Mouse (Mus musculus) liver, adult 2 months (tissue): Measurements from ENCODE around the gene Xylt1. TPM values are rescaled to one million over a fixed set of nuclear protein-coding genes. Genes with fewer than 3 reads are reported as not detected.

ENCODE experiments used
- DNase-seq: peaks from one replicate; pipeline ENCODE4 v3.0.0-alpha.2; 2011; ENCODE audit warnings: low read depth, low spot score; ENCODE audit errors: extremely low read depth
- H3K27ac ChIP-seq: fragments of 200-500 bp; replicated peaks from 2 replicates; pipeline ENCODE4 v1.5.1; 2012; ENCODE audit warnings: low read depth, mild to moderate bottlenecking, control low read depth, inconsistent platforms, low read length; ENCODE audit not compliant: insufficient read depth
- H3K27me3 ChIP-seq: fragments of 200-500 bp; 2 replicates; pipeline ENCODE4 v1.6.1; 2012; ENCODE audit warnings: mild to moderate bottlenecking, moderate library complexity, low read length, inconsistent platforms; ENCODE audit not compliant: control insufficient read depth, insufficient read depth
- H3K36me3 ChIP-seq: fragments of 200-500 bp; 2 replicates; pipeline ENCODE4 v1.6.1; 2012; ENCODE audit warnings: low read length, inconsistent platforms; ENCODE audit not compliant: control insufficient read depth, insufficient read depth
- H3K4me1 ChIP-seq: fragments of 200-500 bp; 2 replicates; pipeline ENCODE4 v1.6.1; 2011; ENCODE audit warnings: low read length; ENCODE audit not compliant: control insufficient read depth, insufficient read depth
- H3K4me3 ChIP-seq: fragments of 200-500 bp; 2 replicates; pipeline ENCODE4 v1.5.1; 2011; ENCODE audit warnings: low read depth, mild to moderate bottlenecking, control low read depth, low read length, moderate library complexity; ENCODE audit not compliant: insufficient read depth
- H3K79me2 ChIP-seq: fragments of 200-500 bp; 2 replicates; pipeline ENCODE4 v1.6.1; 2012; ENCODE audit warnings: inconsistent platforms, mild to moderate bottlenecking, low read length, moderate library complexity; ENCODE audit not compliant: control insufficient read depth, insufficient read depth
- H3K9ac ChIP-seq: fragments of 200-500 bp; 2 replicates; pipeline ENCODE4 v1.6.1; 2012; ENCODE audit warnings: low read depth, mild to moderate bottlenecking, control low read depth, inconsistent platforms, low read length
- CTCF ChIP-seq: fragments of 200-500 bp; IDR thresholded peaks from 2 replicates; pipeline ENCODE4 v1.5.1; 2011; ENCODE audit warnings: low read depth, low read length, control low read depth
- POLR2A ChIP-seq: fragments of 200-500 bp; IDR thresholded peaks from 2 replicates; pipeline ENCODE4 v1.6.1; 2011; ENCODE audit warnings: low read length, control low read depth; ENCODE audit not compliant: insufficient read depth; ENCODE audit errors: extremely low read depth
- WGBS: fragments of 180-500 bp; shearing (Covaris S2); methylation state at CpG from one replicate; pipeline ENCODE4 v1.1.7; 2018; 5-methylcytosine and 5-hydroxymethylcytosine counted together
- polyA plus RNA-seq: library from polyadenylated mRNA; depleted of rRNA; stranded (reverse); fragments of >200 nt; gene quantifications from 2 replicates; pipeline ENCODE4 v1.2.3, GENCODE M21; 2012
- total RNA-seq: library from RNA; depleted of rRNA; stranded (reverse); fragments of >200 nt; gene quantifications from 2 replicates; pipeline ENCODE4 v1.2.3, GENCODE M21; 2014

Xylt1 gene
- total and polyA plus RNA-seq, 2 experiments = 0.09 to 0.18 TPM

- no peaks in the 10 kb centered on the region for H3K36me3 ChIP-seq
- 77% methylated on average over 4 of the region's 4 CpGs for WGBS
- H3K27me3 ChIP-seq = no peaks in the 10 kb centered on the region
- H3K9ac ChIP-seq = no peak overlapping the region
- no peak for DNase-seq
- H3K4me1 ChIP-seq = no peaks in the 10 kb centered on the region
- H3K4me3 ChIP-seq = no peak overlapping the region
- H3K27ac ChIP-seq = no peak overlapping the region
- TF ChIP-seq CTCF (no peak), POLR2A (no peak)
- no peaks in the 10 kb centered on the region for H3K79me2 ChIP-seq
Measured at GRCm38 (mm10) chr7:117426366-117426765, 45.6 kb downstream of the Xylt1 start.

GRCm38 (mm10) chr7:117428690-117429224, 48.0 kb downstream of the Xylt1 start:
- Histone ChIP-seq H3K4me3 (no peak overlapping the region), H3K27me3 (no peaks in the 10 kb centered on the region), H3K36me3 (no peaks in the 10 kb centered on the region), H3K4me1 (no peaks in the 10 kb centered on the region), H3K27ac (no peak overlapping the region), H3K9ac (no peak overlapping the region), H3K79me2 (no peaks in the 10 kb centered on the region)
- WGBS = 49% methylated on average over 8 of the region's 8 CpGs
- TF ChIP-seq POLR2A (no peak), CTCF (no peak)
- peak; percentile 5 for DNase-seq

DNA sequence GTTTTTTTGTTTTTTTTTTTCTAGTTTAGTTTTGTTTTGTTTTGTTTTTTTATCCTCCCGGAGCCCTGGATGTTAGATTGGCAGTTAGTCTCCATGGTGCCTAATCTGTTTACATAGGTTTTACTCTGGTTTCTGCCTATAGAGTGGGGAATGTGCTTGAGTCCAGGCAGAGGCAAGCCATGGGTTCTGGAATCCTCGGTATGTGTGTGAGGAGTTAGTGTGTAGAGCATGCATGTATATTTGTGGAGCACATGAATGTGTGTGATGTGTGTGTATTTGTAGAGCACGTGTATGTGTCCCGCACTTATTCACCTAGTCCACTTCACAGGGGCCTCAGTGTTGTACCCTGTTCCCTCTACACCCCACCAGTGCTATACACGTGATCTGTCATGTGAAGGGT, 48.7 kb downstream of the Xylt1 start:
- Histone ChIP-seq H3K9ac (no peak overlapping the region), H3K4me3 (no peak overlapping the region), H3K27me3 (no peaks in the 10 kb centered on the region), H3K4me1 (no peaks in the 10 kb centered on the region), H3K36me3 (no peaks in the 10 kb centered on the region), H3K27ac (no peak overlapping the region), H3K79me2 (no peaks in the 10 kb centered on the region)
- WGBS = 78% methylated on average over 5 of the region's 5 CpGs
- no peak for TF ChIP-seq POLR2A
- TF ChIP-seq CTCF = no peak
- DNase-seq = no peak

DNA sequence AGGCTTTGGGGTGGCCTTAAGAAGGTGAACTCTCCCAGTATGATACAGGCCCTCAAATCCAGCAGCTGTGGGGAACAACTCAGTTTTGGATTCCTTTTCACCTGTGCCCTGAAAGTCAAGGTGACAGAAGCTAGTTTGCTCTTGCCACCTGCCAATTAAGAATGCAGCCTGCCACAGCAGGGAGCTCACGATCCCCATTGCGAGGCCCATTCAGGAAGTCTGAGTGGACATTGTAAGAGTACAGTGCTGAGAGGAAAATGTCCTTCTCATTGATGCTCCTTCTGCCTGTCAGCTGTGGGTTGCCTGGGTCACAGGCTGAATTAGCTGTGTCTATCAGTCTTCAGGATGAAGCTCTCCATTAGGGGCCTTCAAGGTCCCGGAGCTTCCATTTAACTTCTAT, 49.1 kb downstream of the Xylt1 start:
- 86% methylated on average over 3 of the region's 3 CpGs for WGBS
- Histone ChIP-seq H3K27ac (no peak overlapping the region), H3K79me2 (no peaks in the 10 kb centered on the region), H3K36me3 (no peaks in the 10 kb centered on the region), H3K4me3 (no peak overlapping the region), H3K4me1 (no peaks in the 10 kb centered on the region), H3K9ac (no peak overlapping the region), H3K27me3 (no peaks in the 10 kb centered on the region)
- DNase-seq = no peak
- TF ChIP-seq POLR2A (no peak), CTCF (no peak)

GRCm38 (mm10) chr7:117430361-117430935, 49.7 kb downstream of the Xylt1 start:
- Histone ChIP-seq H3K36me3 (no peaks in the 10 kb centered on the region), H3K79me2 (no peaks in the 10 kb centered on the region), H3K4me1 (no peaks in the 10 kb centered on the region), H3K27ac (no peak overlapping the region), H3K4me3 (no peak overlapping the region), H3K27me3 (no peaks in the 10 kb centered on the region), H3K9ac (no peak overlapping the region)
- no peak for DNase-seq
- TF ChIP-seq CTCF (no peak), POLR2A (no peak)
- WGBS = 77% methylated on average over 5 of the region's 5 CpGs

DNA sequence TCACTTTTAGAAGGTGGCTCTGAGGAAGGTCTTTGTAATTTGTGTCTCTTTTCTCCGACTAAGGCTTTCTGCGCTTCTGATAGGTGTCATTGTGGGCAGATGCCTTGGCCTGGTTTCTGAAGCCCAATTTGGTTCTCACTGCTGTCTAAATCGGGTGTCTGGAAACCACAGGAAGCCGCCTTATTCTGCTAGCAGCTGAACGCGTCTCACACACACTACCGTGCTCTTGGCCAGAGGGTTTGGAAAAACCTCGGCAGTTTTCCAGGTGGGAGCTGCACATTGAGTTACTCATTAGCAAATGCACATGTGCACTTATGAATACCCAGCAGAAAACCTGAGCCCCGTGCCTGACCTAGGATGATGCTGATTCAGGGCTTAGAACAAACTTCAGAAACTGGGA, 52.9 kb downstream of the Xylt1 start:
- Histone ChIP-seq H3K79me2 (no peaks in the 10 kb centered on the region), H3K27me3 (no peaks in the 10 kb centered on the region), H3K9ac (no peak overlapping the region), H3K4me1 (no peaks in the 10 kb centered on the region), H3K4me3 (no peak overlapping the region), H3K36me3 (no peaks in the 10 kb centered on the region), H3K27ac (no peak overlapping the region)
- 56% methylated on average over 9 of the region's 9 CpGs for WGBS
- peak; percentile 37 for DNase-seq
- TF ChIP-seq CTCF = no peak
- no peak for TF ChIP-seq POLR2A
